Mouse (Mus musculus) small intestine, adult 2 months (tissue): ENCODE results near the gene Sorbs2.

Experiments
- CTCF ChIP-seq: fragments of 200-500 bp; IDR thresholded peaks from 2 replicates; pipeline ENCODE4 v1.5.1; 2012; ENCODE audit warnings: low read depth, mild to moderate bottlenecking, control low read depth, inconsistent platforms, low read length, moderate library complexity, mixed read lengths; ENCODE audit not compliant: insufficient replicate concordance, insufficient read length; ENCODE audit errors: extremely low read depth
- POLR2A ChIP-seq: fragments of 200-500 bp; IDR thresholded peaks from 2 replicates; pipeline ENCODE4 v1.6.1; 2012; ENCODE audit warnings: low read depth, mild to moderate bottlenecking, control low read depth, inconsistent platforms, low read length, moderate library complexity

- TF ChIP-seq POLR2A = no peak
- no peak for TF ChIP-seq CTCF
Observed at GRCm38 (mm10) chr8:45508521-45509104, 1.0 kb downstream of the Sorbs2 start.
